Comparison of ENCODE assay signal across 15 mouse cellular contexts in the genomic region with DNA sequence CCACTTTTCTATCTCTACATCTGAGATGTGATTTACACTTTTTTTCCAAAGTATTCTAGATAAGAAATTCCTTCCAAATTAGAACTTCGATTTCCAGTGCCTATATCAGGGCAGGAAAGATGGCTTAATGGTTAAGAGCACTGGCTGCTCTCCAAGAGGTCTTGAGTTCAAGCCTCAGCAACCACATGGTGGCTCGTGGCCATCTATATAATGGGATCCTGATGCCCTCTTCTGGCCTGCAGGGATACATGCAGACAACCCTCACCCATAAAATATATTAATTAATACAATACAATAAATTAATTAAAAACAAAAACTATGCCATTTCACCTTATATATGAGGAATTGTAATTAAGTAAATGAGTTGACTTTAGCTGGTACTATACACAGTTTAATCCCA. TPM values are rescaled to one million over a fixed set of nuclear protein-coding genes. Genes with fewer than 3 reads are reported as not detected.
A peak's percentile ranks its signal among the peaks of the same experiment; 100 is the strongest.
DNase-seq lines count a peak whose midpoint lies in the region; ATAC-seq and TF ChIP-seq lines count a peak whose summit lies in the region.
"Had no signal": no experiment of that assay in that cellular context is flagged by ENCODE, and none has a peak within 500 bp of the region (broad histone marks: within the 10 kb centered on the region; RNA-seq: fewer than 3 reads in every experiment).

No protein-coding gene starts in this region.

- no peak for ATAC-seq in heart, postnatal 0 days (ENCODE audit: insufficient read depth, low read depth)
- ATAC-seq in megakaryocyte, adult 5-6 weeks (ENCODE audit: poor library complexity, severe bottlenecking) = no peak

- H3K27me3 ChIP-seq in heart, postnatal 0 days (ENCODE audit: control insufficient read depth, insufficient read depth, low read length) = peaks cover 4% of the 10 kb centered on the region; the same call in 1 of the 2 replicates
- H3K27me3 ChIP-seq: neural tube, embryonic 12.5 days had no signal

- H3K36me3 ChIP-seq in heart, postnatal 0 days (replicated peaks; ENCODE audit: control insufficient read depth, insufficient read depth, low read length) = no peaks in the 10 kb centered on the region
- H3K36me3 ChIP-seq: hindbrain, embryonic 13.5 days; neural tube, embryonic 12.5 days had no signal

- H3K4me3 ChIP-seq in heart, postnatal 0 days (ENCODE audit: low read depth, low read length) = no peak overlapping the region
- H3K4me3 ChIP-seq: hindbrain, embryonic 13.5 days; neural tube, embryonic 12.5 days had no signal

- H3K9me3 ChIP-seq in heart, postnatal 0 days (replicated peaks; ENCODE audit: control insufficient read depth, low read length) = no peaks in the 10 kb centered on the region
- H3K9me3 ChIP-seq: hindbrain, embryonic 13.5 days; neural tube, embryonic 12.5 days had no signal

- DNase-seq in heart, postnatal 0 days (ENCODE audit: low spot score) = no peak
- DNase-seq in heart, adult 9 months (ENCODE audit: low spot score in 2 of 2) = no peak
- DNase-seq in 3134 (ENCODE audit: extremely low read depth, insufficient read length, low spot score) (peak; percentile 28), ES-CJ7 (ENCODE audit: low read depth, low spot score) (peak; percentile 38)
- DNase-seq in kidney, postnatal 10 days = peak; percentile 13
- no peak for DNase-seq in ovary, postnatal 14 days (ENCODE audit: low spot score)
- DNase-seq in heart, adult 11 months = no peak
- DNase-seq: right cerebral cortex, postnatal 4 days; thymus, adult 18-20 months had no signal

- H3K9ac ChIP-seq in heart, postnatal 0 days (replicated peaks; ENCODE audit: low read depth, low read length) = no peak overlapping the region
- H3K9ac ChIP-seq: hindbrain, embryonic 13.5 days; neural tube, embryonic 12.5 days had no signal

- no peak overlapping the region for H3K4me2 ChIP-seq in heart, postnatal 0 days (ENCODE audit: low read depth, low read length)
- H3K4me2 ChIP-seq: hindbrain, embryonic 13.5 days; neural tube, embryonic 12.5 days had no signal

- peak; percentile 18; the same call in 1 of the 2 replicates for TF ChIP-seq CTCF in heart, postnatal 0 days (IDR thresholded peaks at IDR 0.05; ENCODE audit: low read depth)

- no peak for TF ChIP-seq EP300 in heart, postnatal 0 days (IDR thresholded peaks at IDR 0.05; ENCODE audit: low read depth)

- 69% methylated on average over 2 of the region's 2 CpGs for WGBS in heart, postnatal 0 days

- no peaks in the 10 kb centered on the region for H3K4me1 ChIP-seq in heart, postnatal 0 days (ENCODE audit: control insufficient read depth, insufficient read depth)

- H3K27ac ChIP-seq in heart, postnatal 0 days (ENCODE audit: low read depth) = no peak overlapping the region
- H3K27ac ChIP-seq: hindbrain, embryonic 13.5 days; macrophage; neural tube, embryonic 12.5 days had no signal

RNA-seq across cellular contexts. Expression of gene Chic1, which starts 14.9 kb away (rescaled TPM):
- 0.65 and 1.7 TPM in 2 replicates for total RNA-seq in heart, postnatal 0 days (2014; rRNA removed; ENCODE audit: low replicate concordance)
- 0.90 and 0.91 TPM in 2 replicates for polyA plus RNA-seq in heart, postnatal 0 days (2015; fragmentation: Nextera tagmentation; extraction: Ambion mirVana)
- total RNA-seq in megakaryocyte, adult 5-6 weeks (2015) = not detected in 2 replicates
- 0.24 TPM in 1 of 2 replicates, not detected in the other for total RNA-seq in megakaryocyte, adult 5-6 weeks (2017)
- polyA plus RNA-seq: macrophage had no signal

RNA-seq across cellular contexts. Expression of gene Tsx, which starts 43.0 kb away (rescaled TPM):
- not detected in 2 replicates for total RNA-seq in heart, postnatal 0 days (2014; rRNA removed; ENCODE audit: low replicate concordance)
- 0.15 TPM in 1 of 2 replicates, not detected in the other for polyA plus RNA-seq in heart, postnatal 0 days (2015; fragmentation: Nextera tagmentation; extraction: Ambion mirVana)
- total RNA-seq in megakaryocyte, adult 5-6 weeks (2015) = not detected in 2 replicates
- not detected in 2 replicates for total RNA-seq in megakaryocyte, adult 5-6 weeks (2017)
- total RNA-seq: heart, adult 8-10 months had no signal
- polyA plus RNA-seq: macrophage had no signal

RNA-seq across cellular contexts. Expression of gene Cdx4, which starts 50.0 kb away (rescaled TPM):
- not detected in 2 replicates for total RNA-seq in heart, postnatal 0 days (2014; rRNA removed; ENCODE audit: low replicate concordance)
- polyA plus RNA-seq in heart, postnatal 0 days (2015; fragmentation: Nextera tagmentation; extraction: Ambion mirVana) = not detected in 2 replicates
- total RNA-seq in megakaryocyte, adult 5-6 weeks (2015) = not detected in 2 replicates
- total RNA-seq in megakaryocyte, adult 5-6 weeks (2017) = not detected in 2 replicates
- total RNA-seq: heart, adult 8-10 months; left cerebral cortex, postnatal 10 days had no signal
- polyA plus RNA-seq: hindbrain, embryonic 13.5 days; macrophage; neural tube, embryonic 12.5 days had no signal

RNA-seq across cellular contexts. Expression of gene Gm26992, which starts 50.6 kb away (rescaled TPM):
- total RNA-seq in heart, postnatal 0 days (2014; rRNA removed; ENCODE audit: low replicate concordance) = not detected in 2 replicates
- polyA plus RNA-seq in heart, postnatal 0 days (2015; fragmentation: Nextera tagmentation; extraction: Ambion mirVana) = not detected in 2 replicates
- not detected in 2 replicates for total RNA-seq in megakaryocyte, adult 5-6 weeks (2015)
- not detected in 2 replicates for total RNA-seq in megakaryocyte, adult 5-6 weeks (2017)
- total RNA-seq: heart, adult 8-10 months; left cerebral cortex, postnatal 10 days had no signal
- polyA plus RNA-seq: hindbrain, embryonic 13.5 days; macrophage; neural tube, embryonic 12.5 days had no signal

Comparison
In these comparisons a context has a peak if more than half of its experiments do, and no peak if none do; other contexts are left out.
1. DNase-seq: peak in 3134 (single experiment), ES-CJ7 (single experiment) and kidney, postnatal 10 days (single experiment); none in heart, postnatal 0 days (single experiment), heart, adult 9 months (0 of 2), ovary, postnatal 14 days (single experiment) and heart, adult 11 months (single experiment).